Mouse (Mus musculus): ENCODE results near the gene Prkar1b. TPM values are rescaled to one million over a fixed set of nuclear protein-coding genes. Genes with fewer than 3 reads are reported as not detected.

Prkar1b gene
- polyA plus RNA-seq, 1 experiment from 2014 or later, result 3.9 TPM

DNA sequence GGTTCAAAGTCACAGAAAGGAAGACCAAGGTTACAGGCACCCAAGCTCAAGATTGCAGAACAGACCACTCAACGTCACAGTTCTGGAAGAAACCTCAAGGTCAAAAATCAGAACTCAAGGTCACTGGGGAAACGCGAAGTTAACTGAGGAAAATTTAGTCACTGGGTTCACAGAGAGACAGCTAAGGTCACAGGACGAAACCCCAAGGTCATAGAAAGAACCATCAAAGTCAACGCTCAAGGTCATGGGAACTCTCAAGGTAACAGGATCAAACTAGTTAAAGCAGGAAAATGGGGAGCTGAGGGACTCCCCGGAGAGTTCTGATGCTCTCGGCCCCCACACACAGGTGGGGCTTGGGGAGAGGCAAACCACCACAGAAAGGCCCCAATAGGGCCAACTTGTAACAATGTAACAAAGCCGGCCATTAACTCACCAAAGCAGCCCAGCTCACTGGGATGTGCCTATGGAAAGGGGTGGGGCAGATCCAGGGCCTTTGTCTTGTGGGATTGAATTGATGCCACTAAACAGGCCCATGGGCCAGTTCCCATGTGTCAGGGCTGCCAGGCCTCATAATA, 174.8 kb downstream of the Prkar1b start:
- 75% methylated on average over 8 of the region's 8 CpGs for WGBS (ENCODE audit: insufficient replicate concordance)
- Histone ChIP-seq H3K27ac (no peak overlapping the region), H3K27me3 (replicated peaks) (0 out of 2 replicates have a peak, but pooled peaks cover 4% of the 10 kb centered on the region), H3K9ac (no peak overlapping the region), H3K4me3 (no peak overlapping the region), H3K9me3 (replicated peaks) (no peaks in the 10 kb centered on the region), H3K4me2 (no peak overlapping the region), H3K36me3 (no peaks in the 10 kb centered on the region), H3K4me1 (peaks cover under 1% of the 10 kb centered on the region; the same call in 1 of the 2 replicates)
- ATAC-seq, result no peak

DNA sequence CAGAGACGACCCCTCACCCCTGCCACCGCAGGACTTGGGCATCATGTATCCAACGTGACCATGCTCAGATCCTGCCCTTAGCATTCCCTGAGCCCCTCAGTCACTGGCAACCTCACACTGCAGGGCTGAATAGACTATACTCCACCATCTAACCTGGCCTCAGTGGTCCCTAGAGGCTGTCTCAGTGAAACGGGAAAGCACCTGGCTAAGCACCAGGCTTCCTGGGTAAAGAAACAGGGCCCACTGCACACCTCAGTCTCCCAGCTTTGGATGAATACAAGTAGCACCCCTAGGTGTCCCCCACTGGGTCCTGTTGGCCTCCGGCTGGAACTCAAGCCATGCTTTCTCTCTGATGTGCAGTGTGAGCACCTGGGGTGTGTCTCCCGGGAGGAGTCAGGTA, 176.3 kb downstream of the Prkar1b start:
- no peak overlapping the region for H3K4me2 ChIP-seq
- H3K27ac ChIP-seq, result no peak overlapping the region
- no peaks in the 10 kb centered on the region for H3K36me3 ChIP-seq
- no peaks in the 10 kb centered on the region for H3K27me3 ChIP-seq (replicated peaks)
- no peak overlapping the region for H3K4me3 ChIP-seq
- no peak for ATAC-seq
- no peak overlapping the region for H3K9ac ChIP-seq
- no peaks in the 10 kb centered on the region for H3K9me3 ChIP-seq (replicated peaks)
- WGBS (ENCODE audit: insufficient replicate concordance), result 69% methylated on average over 6 of the region's 6 CpGs
- H3K4me1 ChIP-seq, result no peaks in the 10 kb centered on the region

DNA sequence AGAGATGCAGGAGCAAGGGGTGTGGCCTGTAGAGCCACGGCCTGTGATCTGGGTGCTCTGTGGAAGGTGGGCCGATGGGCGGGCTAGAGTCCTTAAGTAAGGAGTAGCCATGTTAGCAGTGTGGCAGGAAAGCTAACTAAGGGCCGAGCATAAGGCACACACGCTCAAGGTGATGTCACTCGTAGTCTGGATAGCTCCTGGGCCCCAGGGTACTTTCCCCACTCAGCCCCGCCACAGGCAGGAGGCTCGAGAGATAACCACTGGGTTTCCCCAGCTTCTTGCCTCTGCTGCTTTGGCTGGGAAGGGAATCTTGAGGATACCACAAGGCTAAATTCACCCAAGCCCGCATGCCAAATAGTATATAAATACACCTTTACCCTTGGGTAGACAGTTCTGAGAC, 178.4 kb downstream of the Prkar1b start:
- WGBS (ENCODE audit: insufficient replicate concordance), result 60% methylated on average over 9 of the region's 9 CpGs

DNA sequence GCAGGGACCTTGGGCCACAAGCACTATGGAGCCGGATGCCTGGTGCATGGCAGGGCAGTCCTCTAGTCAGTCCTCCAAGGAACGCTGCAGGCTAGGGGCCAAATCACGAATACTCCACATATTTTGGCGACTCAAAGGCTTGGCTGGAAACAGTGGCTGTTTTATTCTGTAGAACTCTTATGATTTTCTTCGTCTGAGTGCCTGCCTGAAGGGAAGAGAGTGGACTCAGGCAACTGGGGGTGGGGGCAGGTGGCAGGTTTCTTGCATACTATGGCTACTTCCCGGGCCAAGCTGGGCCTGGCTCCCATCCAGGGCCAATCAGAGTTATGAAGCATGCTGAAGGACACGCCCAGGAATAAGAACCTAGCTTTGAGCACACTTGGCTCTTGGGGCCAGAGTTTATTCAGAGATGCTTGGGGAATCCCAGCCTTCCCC, 179.7 kb downstream of the Prkar1b start:
- no peaks in the 10 kb centered on the region for H3K27me3 ChIP-seq (replicated peaks)
- peaks cover 6% of the 10 kb centered on the region; the same call in 1 of the 2 replicates for H3K4me1 ChIP-seq
- H3K4me3 ChIP-seq, result no peak overlapping the region
- no peak overlapping the region for H3K4me2 ChIP-seq
- WGBS (ENCODE audit: insufficient replicate concordance), result 46% methylated on average over 7 of the region's 7 CpGs
- ATAC-seq, result no peak
- no peaks in the 10 kb centered on the region for H3K9me3 ChIP-seq (replicated peaks)
- no peak overlapping the region for H3K27ac ChIP-seq
- H3K36me3 ChIP-seq, result no peaks in the 10 kb centered on the region
- no peak overlapping the region for H3K9ac ChIP-seq

More for the DNA sequence above, 178.4 kb downstream of the Prkar1b start:
- Histone ChIP-seq H3K36me3 (no peaks in the 10 kb centered on the region), H3K9me3 (replicated peaks) (no peaks in the 10 kb centered on the region), H3K9ac (no peak overlapping the region), H3K27ac (no peak overlapping the region), H3K4me3 (no peak overlapping the region), H3K4me2 (no peak overlapping the region), H3K27me3 (replicated peaks) (no peaks in the 10 kb centered on the region), H3K4me1 (peaks cover under 1% of the 10 kb centered on the region; the same call in 1 of the 2 replicates)
- no peak for ATAC-seq

Other genes with a start within 250 kb of the Prkar1b start
- 1.9 and 2.8 TPM in 2 replicates for gene Pdgfa, start 152.6 kb downstream of the Prkar1b start, polyA plus RNA-seq (2016; fragmentation: Nextera tagmentation; extraction: Ambion mirVana)
- 5.9 and 6.9 TPM in 2 replicates for gene Dnaaf5, start 222 bp upstream of the Prkar1b start, polyA plus RNA-seq (2016; fragmentation: Nextera tagmentation; extraction: Ambion mirVana)
- gene Sun1, start 50.6 kb upstream of the Prkar1b start, polyA plus RNA-seq (2016; fragmentation: Nextera tagmentation; extraction: Ambion mirVana), result 31.7 and 34.6 TPM in 2 replicates
- gene Get4, start 102.3 kb upstream of the Prkar1b start, polyA plus RNA-seq (2016; fragmentation: Nextera tagmentation; extraction: Ambion mirVana), result 162 and 165 TPM in 2 replicates
- 6.7 and 7.3 TPM in 2 replicates for gene Adap1, start 175.6 kb upstream of the Prkar1b start, polyA plus RNA-seq (2016; fragmentation: Nextera tagmentation; extraction: Ambion mirVana)
- gene Cox19, start 201.4 kb upstream of the Prkar1b start, polyA plus RNA-seq (2016; fragmentation: Nextera tagmentation; extraction: Ambion mirVana), result 72.3 and 73.8 TPM in 2 replicates
- not detected in 2 replicates for gene Cyp2w1, start 202.6 kb upstream of the Prkar1b start, polyA plus RNA-seq (2016; fragmentation: Nextera tagmentation; extraction: Ambion mirVana)
- gene Gpr146, start 227.7 kb upstream of the Prkar1b start, polyA plus RNA-seq (2016; fragmentation: Nextera tagmentation; extraction: Ambion mirVana), result 18.3 and 19.3 TPM in 2 replicates

Measured in liver, embryonic 12.5 days (tissue).